Mouse (Mus musculus) hindbrain, embryonic 12.5 days (tissue): Measurements from ENCODE around the gene Hoxd3. TPM values are rescaled to one million over a fixed set of nuclear protein-coding genes. Genes with fewer than 3 reads are reported as not detected.

Experiments used
- ATAC-seq: fragments of 200-750 bp; cut with Nextera tagmentation; 2 replicates; pipeline ENCODE4 v1.8.0; 2017; ENCODE audit warnings: moderate TSS enrichment; ENCODE audit not compliant: low FRiP score
- H3K27ac ChIP-seq: fragments of 300-500 bp; sonication (generic); 2 replicates; pipeline ENCODE4 v1.5.1; 2016; ENCODE audit warnings: mild to moderate bottlenecking
- H3K27me3 ChIP-seq: fragments of 300-500 bp; sonication (generic); 2 replicates; pipeline ENCODE4 v1.6.1; 2016; ENCODE audit warnings: mild to moderate bottlenecking
- H3K36me3 ChIP-seq: fragments of 300-500 bp; sonication (generic); 2 replicates; pipeline ENCODE4 v1.6.1; 2016; ENCODE audit warnings: mild to moderate bottlenecking
- H3K4me1 ChIP-seq: fragments of 300-500 bp; sonication (generic); 2 replicates; pipeline ENCODE4 v1.6.1; 2016
- H3K4me2 ChIP-seq: fragments of 300-500 bp; sonication (generic); replicated peaks from 2 replicates; pipeline ENCODE4 v1.6.1; 2016; ENCODE audit warnings: mild to moderate bottlenecking
- H3K4me3 ChIP-seq: fragments of 300-500 bp; sonication (generic); 2 replicates; pipeline ENCODE4 v1.5.1; 2016; ENCODE audit warnings: mild to moderate bottlenecking
- H3K9ac ChIP-seq: fragments of 300-500 bp; sonication (generic); 2 replicates; pipeline ENCODE4 v1.6.1; 2016; ENCODE audit warnings: mild to moderate bottlenecking, moderate library complexity
- H3K9me3 ChIP-seq: fragments of 300-500 bp; sonication (generic); replicated peaks from 2 replicates; pipeline ENCODE4 v1.6.1; 2016; ENCODE audit warnings: mild to moderate bottlenecking
- WGBS: fragments of 180-500 bp; shearing (Covaris S2); methylation state at CpG from one replicate; pipeline ENCODE4 v1.1.7; 2016; 5-methylcytosine and 5-hydroxymethylcytosine counted together
- polyA plus RNA-seq: library from polyadenylated mRNA; unstranded; fragments of >200 nt; fragmentation: Nextera tagmentation; extraction: Ambion mirVana; gene quantifications from 2 replicates; pipeline ENCODE4 v1.2.1, GENCODE M21; 2016

Gene Hoxd3
- polyA plus RNA-seq, 1 experiment from 2014 or later: 69.6 TPM

- Histone ChIP-seq H3K36me3 (no peaks in the 10 kb centered on the region), H3K4me2 (peak overlapping the region; percentile 60), H3K4me1 (peaks cover 11% of the 10 kb centered on the region), H3K27me3 (peaks cover 89% of the 10 kb centered on the region), H3K9ac (peak overlapping the region; percentile 49; the same call in 1 of the 2 replicates), H3K4me3 (peak overlapping the region; percentile 36), H3K9me3 (no peaks in the 10 kb centered on the region), H3K27ac (no peak overlapping the region)
- peak; percentile 19; the same call in 1 of the 2 replicates for ATAC-seq
- 1% methylated on average over 62 of the region's 85 CpGs for WGBS
Observed at GRCm38 (mm10) chr2:74705467-74706089, 6.1 kb upstream of the Hoxd3 start.

DNA sequence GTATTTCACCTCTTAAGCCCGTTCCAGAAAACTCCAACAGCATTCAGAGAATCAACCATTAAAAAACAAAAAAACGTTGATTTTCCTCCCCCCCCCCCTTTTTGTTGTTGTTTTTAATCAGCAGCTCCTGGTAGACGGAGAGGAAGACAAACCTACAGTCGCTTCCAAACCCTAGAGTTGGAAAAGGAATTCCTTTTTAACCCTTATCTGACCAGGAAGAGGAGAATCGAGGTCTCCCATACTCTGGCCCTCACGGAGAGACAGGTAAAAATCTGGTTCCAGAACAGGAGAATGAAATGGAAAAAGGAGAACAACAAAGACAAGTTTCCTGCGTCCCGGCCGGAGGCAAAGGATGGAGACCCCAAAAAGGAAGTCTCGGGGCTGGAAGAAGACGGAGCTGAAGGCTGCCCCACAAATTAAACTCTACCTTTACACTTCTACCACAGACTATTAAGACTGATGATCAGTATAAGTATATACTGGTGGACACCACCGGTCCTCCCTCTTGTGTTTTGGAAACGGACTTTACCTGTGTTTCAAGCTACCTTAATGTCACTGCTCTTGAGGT is 5.2 kb upstream of the Hoxd3 start:
- Histone ChIP-seq H3K4me3 (no peak overlapping the region), H3K9ac (no peak overlapping the region), H3K27me3 (peaks cover 89% of the 10 kb centered on the region), H3K9me3 (no peaks in the 10 kb centered on the region), H3K4me1 (peaks cover 11% of the 10 kb centered on the region), H3K4me2 (no peak overlapping the region), H3K36me3 (no peaks in the 10 kb centered on the region), H3K27ac (no peak overlapping the region)
- WGBS: 2% methylated on average over 13 of the region's 13 CpGs
- no peak for ATAC-seq

GRCm38 (mm10) chr2:74707599-74707998 is 4.1 kb upstream of the Hoxd3 start:
- Histone ChIP-seq H3K4me1 (peaks cover 18% of the 10 kb centered on the region), H3K27me3 (peaks cover 91% of the 10 kb centered on the region), H3K36me3 (no peaks in the 10 kb centered on the region), H3K27ac (no peak overlapping the region), H3K9ac (no peak overlapping the region), H3K9me3 (no peaks in the 10 kb centered on the region), H3K4me2 (no peak overlapping the region), H3K4me3 (no peak overlapping the region)
- ATAC-seq: no peak
- WGBS: 6% methylated on average over 7 of the region's 7 CpGs

GRCm38 (mm10) chr2:74708676-74709075 is 3.1 kb upstream of the Hoxd3 start:
- 7% methylated on average over 4 of the region's 4 CpGs for WGBS
- H3K9ac ChIP-seq: no peak overlapping the region

DNA sequence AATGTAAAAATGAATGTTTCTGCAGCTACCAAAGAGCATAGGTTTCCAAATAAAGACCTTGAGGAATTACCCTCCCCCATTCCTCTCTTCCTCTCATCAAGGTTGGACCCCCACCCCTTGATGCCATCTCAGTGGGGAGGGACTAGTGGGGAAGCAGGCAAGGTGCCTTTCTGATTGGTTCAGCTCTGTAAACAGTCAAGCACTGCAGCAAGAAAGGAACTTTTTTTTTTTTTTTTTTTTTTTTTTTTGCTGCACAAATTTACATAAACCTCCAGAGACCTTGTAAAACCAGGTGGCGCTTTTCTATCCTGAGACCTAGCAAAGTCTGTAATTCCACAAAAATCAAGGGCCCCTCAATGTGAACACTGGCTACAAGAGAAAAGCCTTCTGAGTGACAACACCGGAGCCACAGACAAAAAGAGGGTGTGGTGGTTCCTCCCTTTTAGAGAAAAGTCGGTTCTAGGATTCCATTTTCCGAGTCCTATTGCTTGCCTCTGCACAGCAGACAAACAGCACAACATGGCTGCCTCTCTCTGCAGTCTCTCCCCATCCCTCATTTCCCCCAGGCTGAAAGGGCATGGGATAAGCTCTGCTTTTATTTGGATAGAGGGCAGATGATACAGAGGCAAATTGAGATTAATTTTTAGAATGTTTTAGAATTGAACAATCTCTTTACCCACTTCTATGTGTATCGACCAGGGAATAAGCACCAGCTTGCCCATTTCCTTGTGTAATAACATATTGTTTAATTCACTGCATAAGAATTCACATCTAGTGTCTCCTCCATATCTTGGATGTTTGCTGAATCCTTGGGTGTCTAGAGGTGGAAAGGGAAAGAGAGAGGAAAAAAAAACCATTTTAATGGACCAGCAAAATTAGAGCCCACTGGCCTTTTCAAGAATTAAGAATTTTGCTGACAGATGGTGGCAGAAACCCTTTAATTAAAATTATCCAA is 2.0 kb upstream of the Hoxd3 start:
- H3K9ac ChIP-seq: no peak overlapping the region
- H3K4me1 ChIP-seq: peaks cover 16% of the 10 kb centered on the region
- H3K27me3 ChIP-seq: peaks cover 90% of the 10 kb centered on the region
- H3K36me3 ChIP-seq: no peaks in the 10 kb centered on the region
- no peak overlapping the region for H3K4me3 ChIP-seq
- WGBS: 6% methylated on average over 5 of the region's 5 CpGs
- no peak for ATAC-seq
- H3K27ac ChIP-seq: no peak overlapping the region
- no peaks in the 10 kb centered on the region for H3K9me3 ChIP-seq
- no peak overlapping the region for H3K4me2 ChIP-seq

More at GRCm38 (mm10) chr2:74708676-74709075, 3.1 kb upstream of the Hoxd3 start:
- Histone ChIP-seq H3K4me3 (no peak overlapping the region), H3K27ac (no peak overlapping the region), H3K4me1 (peaks cover 18% of the 10 kb centered on the region), H3K36me3 (no peaks in the 10 kb centered on the region), H3K9me3 (no peaks in the 10 kb centered on the region), H3K4me2 (no peak overlapping the region), H3K27me3 (peaks cover 92% of the 10 kb centered on the region)
- no peak for ATAC-seq

DNA sequence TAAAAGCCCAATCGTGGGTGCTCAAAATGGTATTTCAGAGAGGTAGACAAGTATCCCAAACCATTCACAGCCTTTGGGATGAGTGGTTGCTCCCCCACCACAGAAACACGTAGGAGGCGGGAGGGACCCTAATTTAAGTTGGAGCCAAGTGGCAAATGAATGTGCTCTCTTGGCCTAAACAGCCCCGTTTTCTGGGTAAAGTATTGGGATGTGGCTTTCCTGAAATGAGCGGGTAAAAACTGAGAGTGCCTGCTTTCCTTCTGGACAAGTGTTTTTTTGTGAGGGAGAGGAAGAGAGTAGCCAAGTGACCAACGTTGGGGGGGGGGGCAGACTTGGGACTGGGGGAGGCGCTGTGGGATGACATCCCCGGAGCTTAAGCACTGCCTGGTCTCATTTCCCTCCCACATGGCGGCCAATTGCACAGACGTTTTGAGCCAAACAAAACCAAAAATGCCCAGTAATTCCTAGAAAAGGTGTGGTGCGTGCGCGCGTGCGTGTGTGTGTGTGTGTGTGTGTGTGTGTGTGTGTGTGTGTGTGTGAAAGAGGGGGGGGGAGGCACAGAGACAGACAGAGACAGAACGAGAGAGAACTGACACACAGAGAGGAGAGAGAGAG is 691 bp upstream of the Hoxd3 start:
- H3K4me3 ChIP-seq: no peak overlapping the region
- H3K27ac ChIP-seq: no peak overlapping the region
- no peak overlapping the region for H3K9ac ChIP-seq
- peaks cover 11% of the 10 kb centered on the region for H3K4me1 ChIP-seq
- H3K9me3 ChIP-seq: no peaks in the 10 kb centered on the region
- WGBS: under 1% methylated on average over 16 of the region's 16 CpGs
- peaks cover 96% of the 10 kb centered on the region for H3K27me3 ChIP-seq
- no peak for ATAC-seq
- H3K4me2 ChIP-seq: no peak overlapping the region
- no peaks in the 10 kb centered on the region for H3K36me3 ChIP-seq

GRCm38 (mm10) chr2:74713239-74714150 is 1.8 kb downstream of the Hoxd3 start:
- no peak for ATAC-seq
- Histone ChIP-seq H3K27me3 (peaks cover 98% of the 10 kb centered on the region), H3K27ac (no peak overlapping the region), H3K9me3 (no peaks in the 10 kb centered on the region), H3K4me1 (peaks cover 11% of the 10 kb centered on the region), H3K4me2 (no peak overlapping the region), H3K4me3 (no peak overlapping the region), H3K9ac (no peak overlapping the region), H3K36me3 (no peaks in the 10 kb centered on the region)
- 4% methylated on average over 19 of the region's 19 CpGs for WGBS

DNA sequence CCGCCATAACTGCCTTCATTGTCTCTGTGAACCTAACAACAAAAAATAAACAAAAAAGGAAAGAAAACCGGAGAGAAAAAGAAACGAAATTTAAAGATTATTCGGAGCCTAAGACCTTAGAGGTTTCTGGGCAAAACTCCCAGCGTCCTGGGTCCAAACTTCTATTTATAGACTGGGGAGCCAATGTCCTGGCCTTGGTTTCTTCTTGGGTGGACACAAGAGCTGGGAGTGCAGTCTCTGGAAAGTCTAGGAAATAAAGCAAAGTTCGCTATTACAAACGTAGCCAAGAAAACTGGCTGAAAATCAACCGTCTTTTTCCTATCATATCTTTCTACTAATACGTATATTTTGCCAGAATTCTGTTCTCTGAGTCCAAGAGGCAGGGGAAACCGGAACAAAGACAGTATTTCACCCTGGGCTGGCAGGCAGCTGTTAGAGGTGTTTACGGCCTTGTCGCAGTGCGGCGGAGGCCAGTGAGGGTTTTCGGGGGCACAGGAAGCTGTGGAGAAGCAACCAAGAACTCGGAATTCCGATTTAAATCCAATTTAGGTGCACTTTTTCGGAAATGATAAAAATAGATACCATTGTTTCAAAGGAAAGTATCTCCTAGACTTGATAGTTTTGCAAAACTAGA is 2.5 kb downstream of the Hoxd3 start:
- no peak overlapping the region for H3K27ac ChIP-seq
- peaks cover 98% of the 10 kb centered on the region for H3K27me3 ChIP-seq
- no peaks in the 10 kb centered on the region for H3K9me3 ChIP-seq
- peaks cover 11% of the 10 kb centered on the region for H3K4me1 ChIP-seq
- H3K4me2 ChIP-seq: no peak overlapping the region
- no peak overlapping the region for H3K4me3 ChIP-seq
- ATAC-seq: no peak
- H3K9ac ChIP-seq: no peak overlapping the region
- 3% methylated on average over 18 of the region's 18 CpGs for WGBS
- H3K36me3 ChIP-seq: no peaks in the 10 kb centered on the region

DNA sequence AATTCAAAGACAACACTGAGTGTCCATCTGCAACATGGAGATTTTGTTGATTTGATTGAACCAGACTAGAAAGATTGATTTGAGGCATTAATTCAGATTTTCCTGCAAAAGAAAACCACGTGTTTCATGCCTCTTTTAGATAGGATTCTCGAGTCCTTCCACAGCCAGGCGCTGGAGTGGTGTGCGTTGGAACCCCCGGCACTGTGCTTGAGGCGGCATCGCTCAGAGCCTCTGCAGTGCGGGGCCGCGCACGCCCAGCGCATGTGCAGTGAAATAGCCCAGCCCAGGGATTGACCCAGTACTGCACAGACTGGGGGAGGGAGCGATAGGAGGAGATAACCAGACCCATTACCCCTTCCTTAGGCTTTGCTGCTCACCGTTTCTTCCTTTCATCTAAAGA is 3.2 kb downstream of the Hoxd3 start:
- Histone ChIP-seq H3K9me3 (no peaks in the 10 kb centered on the region), H3K9ac (no peak overlapping the region), H3K4me1 (peaks cover 11% of the 10 kb centered on the region), H3K27me3 (peaks cover 98% of the 10 kb centered on the region), H3K27ac (no peak overlapping the region), H3K36me3 (no peaks in the 10 kb centered on the region), H3K4me3 (no peak overlapping the region), H3K4me2 (no peak overlapping the region)
- ATAC-seq: no peak
- WGBS: 1% methylated on average over 14 of the region's 14 CpGs

DNA sequence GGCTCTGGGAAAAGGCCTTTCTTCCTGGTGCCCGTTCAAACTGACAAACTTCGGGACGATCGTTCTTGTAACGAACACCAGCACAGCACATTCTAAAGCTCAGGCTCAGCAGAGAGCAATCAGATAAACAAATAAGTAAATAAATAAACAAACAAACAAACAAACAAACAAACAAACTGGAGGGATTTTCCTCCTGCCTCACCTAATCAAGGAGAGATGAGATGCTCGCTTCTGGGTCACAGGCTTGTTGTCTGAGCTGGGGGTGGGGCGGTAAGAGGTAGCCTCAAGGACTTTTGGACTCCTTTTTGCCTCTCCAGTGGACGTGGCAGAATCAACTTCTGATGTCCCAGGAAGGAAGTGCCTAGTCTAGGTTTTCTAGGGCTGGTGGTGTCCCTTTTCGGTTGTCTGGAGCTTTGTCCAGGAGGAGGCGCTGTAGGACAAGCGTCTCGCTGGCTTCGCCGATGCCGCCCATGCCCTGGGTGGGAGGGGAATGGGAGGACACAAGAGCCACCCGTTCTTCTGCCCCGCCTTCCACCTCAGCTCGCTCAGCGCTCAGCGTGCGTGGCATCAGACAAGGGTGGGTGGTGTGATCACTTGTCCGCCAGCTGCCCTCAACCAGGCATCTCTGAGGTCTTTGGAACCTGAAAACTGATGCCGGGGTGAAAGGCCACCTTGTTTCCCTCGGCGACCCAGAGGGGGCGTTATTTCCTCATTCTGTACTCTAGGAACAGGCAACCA is 3.9 kb downstream of the Hoxd3 start:
- peaks cover 98% of the 10 kb centered on the region for H3K27me3 ChIP-seq
- H3K27ac ChIP-seq: no peak overlapping the region
- no peak overlapping the region for H3K9ac ChIP-seq

More for the DNA sequence above, 3.9 kb downstream of the Hoxd3 start:
- Histone ChIP-seq H3K4me2 (peak overlapping the region; percentile 54), H3K4me1 (peaks cover 11% of the 10 kb centered on the region), H3K9me3 (no peaks in the 10 kb centered on the region), H3K4me3 (no peak overlapping the region), H3K36me3 (no peaks in the 10 kb centered on the region)
- 2% methylated on average over 26 of the region's 26 CpGs for WGBS
- ATAC-seq: peak; percentile 80
